Mouse (Mus musculus) T-helper 1 cell (primary cell): ENCODE data around the gene Trpm3.
"Not testable (repeated sequence)": the region's sequence is repeated elsewhere in the genome, so short reads cannot be mapped to it uniquely, and the experiment has no call there.

ENCODE experiments used
- in situ Hi-C: fragments of 300-600 bp; cut with MboI, MseI; formaldehyde crosslinking; loops from one replicate; pipeline ENCODE4 v1.15.1; 2025; ENCODE audit warnings: high pct_unique_total_duplicates

The Trpm3 gene

GRCm38 (mm10) chr19:23033343-23033742, 894.5 kb downstream of the Trpm3 start:
- in situ Hi-C loops = not testable (repeated sequence)

GRCm38 (mm10) chr19:23034117-23034516, 895.3 kb downstream of the Trpm3 start:
- in situ Hi-C loops = no loop called here

GRCm38 (mm10) chr19:23034933-23035332, 896.1 kb downstream of the Trpm3 start:
- in situ Hi-C loops = no loop called here

GRCm38 (mm10) chr19:23035786-23036185, 896.9 kb downstream of the Trpm3 start:
- in situ Hi-C loops = no loop called here

GRCm38 (mm10) chr19:23036782-23037477, 898.1 kb downstream of the Trpm3 start:
- in situ Hi-C loops = no loop called here

GRCm38 (mm10) chr19:23037499-23037898, 898.7 kb downstream of the Trpm3 start:
- in situ Hi-C loops = no loop called here

- in situ Hi-C loops = no loop called here
These were observed 899.5 kb downstream of the Trpm3 start for GRCm38 (mm10) chr19:23038321-23038720.

GRCm38 (mm10) chr19:23041483-23042167, 902.8 kb downstream of the Trpm3 start:
- in situ Hi-C loops = no loop called here

GRCm38 (mm10) chr19:23042168-23042733, 903.4 kb downstream of the Trpm3 start:
- in situ Hi-C loops = no loop called here

GRCm38 (mm10) chr19:23043699-23044098, 904.9 kb downstream of the Trpm3 start:
- in situ Hi-C loops = no loop called here
